Mouse (Mus musculus) cortical plate, adult 2 months (tissue): ENCODE measurements around the gene Asf1b. TPM values are rescaled to one million over a fixed set of nuclear protein-coding genes. Genes with fewer than 3 reads are reported as not detected.
A peak's percentile ranks its signal among the peaks of the same experiment; 100 is the strongest.

Experiments used
- H3K27ac ChIP-seq: fragments of 200-500 bp; 2 replicates; pipeline ENCODE4 v1.5.1; 2012; ENCODE audit warnings: low read length, control low read depth, inconsistent platforms; ENCODE audit not compliant: insufficient read depth
- H3K4me1 ChIP-seq: fragments of 200-500 bp; 2 replicates; pipeline ENCODE4 v1.6.1; 2011; ENCODE audit warnings: low read length; ENCODE audit not compliant: control insufficient read depth, insufficient read depth
- H3K4me3 ChIP-seq: fragments of 200-500 bp; 2 replicates; pipeline ENCODE4 v1.5.1; 2011; ENCODE audit warnings: mild to moderate bottlenecking, low read length, control low read depth; ENCODE audit not compliant: insufficient read depth
- CTCF ChIP-seq: fragments of 200-500 bp; IDR thresholded peaks from 2 replicates; pipeline ENCODE4 v1.5.1; 2011; ENCODE audit warnings: mild to moderate bottlenecking, control low read depth, low read length; ENCODE audit not compliant: insufficient read depth; ENCODE audit errors: extremely low read depth
- POLR2A ChIP-seq: fragments of 200-500 bp; IDR thresholded peaks from 2 replicates; pipeline ENCODE4 v1.6.1; 2011; ENCODE audit warnings: mild to moderate bottlenecking, low read length, control low read depth; ENCODE audit not compliant: insufficient read depth; ENCODE audit errors: extremely low read depth
- polyA plus RNA-seq: library from polyadenylated mRNA; depleted of rRNA; stranded (reverse); fragments of >200 nt; gene quantifications from 2 replicates; pipeline ENCODE4 v1.2.3, GENCODE M21; 2012

Asf1b gene
- polyA plus RNA-seq, 1 experiment = 1.4 TPM

DNA sequence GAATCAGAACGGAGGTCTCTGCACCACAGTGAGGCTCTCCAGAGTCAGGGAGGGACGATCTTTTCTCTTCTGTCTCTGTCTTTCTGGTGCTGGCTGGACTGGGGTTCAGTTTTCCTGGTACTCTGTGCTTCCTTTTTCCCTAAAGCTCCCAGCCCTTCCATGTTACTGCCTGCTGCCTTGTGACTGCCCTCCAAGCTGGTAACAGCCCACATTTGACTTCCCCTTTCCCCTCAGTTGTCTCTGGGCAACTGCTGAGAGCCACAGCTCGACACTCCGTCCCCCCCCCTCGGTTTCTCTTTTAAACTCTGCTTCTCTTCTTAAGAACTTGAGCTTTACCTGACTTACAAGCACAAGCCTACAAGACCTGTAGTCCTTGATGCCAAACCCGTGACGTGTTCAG, 33.9 kb downstream of the Asf1b start:
- no peaks in the 10 kb centered on the region for H3K4me1 ChIP-seq
- TF ChIP-seq POLR2A (no peak), CTCF (no peak)
- no peak overlapping the region for H3K27ac ChIP-seq
- H3K4me3 ChIP-seq = no peak overlapping the region

DNA sequence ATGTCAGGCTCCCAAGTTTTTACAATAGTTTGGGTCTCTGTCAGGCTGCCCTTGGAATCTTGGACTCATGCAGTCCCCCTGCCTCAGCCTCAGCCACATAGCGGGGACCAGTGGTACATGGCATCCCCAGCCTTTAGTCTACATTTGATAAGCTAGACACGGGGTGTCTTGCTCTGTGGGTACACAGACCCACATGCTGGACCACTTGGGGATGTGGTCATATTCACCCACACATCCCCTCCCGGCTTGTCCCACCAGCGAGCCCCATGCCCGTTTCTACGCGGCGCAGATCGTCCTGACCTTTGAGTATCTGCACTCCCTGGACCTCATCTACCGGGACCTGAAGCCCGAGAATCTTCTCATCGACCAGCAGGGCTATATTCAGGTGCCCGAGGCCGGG, 34.9 kb downstream of the Asf1b start:
- H3K4me3 ChIP-seq = no peak overlapping the region
- no peak overlapping the region for H3K27ac ChIP-seq
- H3K4me1 ChIP-seq = no peaks in the 10 kb centered on the region
- TF ChIP-seq POLR2A = no peak
- TF ChIP-seq CTCF = no peak

- TF ChIP-seq POLR2A (no peak), CTCF (no peak)
- no peak overlapping the region for H3K4me3 ChIP-seq
- H3K4me1 ChIP-seq = no peaks in the 10 kb centered on the region
- no peak overlapping the region for H3K27ac ChIP-seq
These were observed 37.2 kb downstream of the Asf1b start for GRCm38 (mm10) chr8:83992488-83992887.

DNA sequence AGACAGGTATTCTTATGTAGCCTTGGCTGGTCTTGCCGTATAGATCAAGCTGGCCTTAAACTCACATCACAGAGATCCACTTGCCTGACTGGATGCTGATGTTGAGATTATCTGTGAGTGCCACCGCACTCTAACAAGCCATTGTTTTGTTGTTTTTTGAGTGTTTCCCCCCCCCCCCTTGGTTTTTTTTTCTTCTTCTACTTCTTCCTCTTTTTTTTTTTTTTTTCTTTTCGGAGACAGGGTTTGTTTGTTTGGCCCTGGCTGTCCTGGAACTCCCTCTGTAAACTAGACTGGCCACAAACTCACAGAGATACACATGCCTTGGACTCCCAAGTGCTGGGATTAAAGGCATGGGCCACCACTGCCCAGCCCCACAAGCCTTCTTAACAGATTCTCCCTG, 38.7 kb downstream of the Asf1b start:
- TF ChIP-seq CTCF (no peak), POLR2A (no peak)
- Histone ChIP-seq H3K4me3 (no peak overlapping the region), H3K27ac (no peak overlapping the region)

DNA sequence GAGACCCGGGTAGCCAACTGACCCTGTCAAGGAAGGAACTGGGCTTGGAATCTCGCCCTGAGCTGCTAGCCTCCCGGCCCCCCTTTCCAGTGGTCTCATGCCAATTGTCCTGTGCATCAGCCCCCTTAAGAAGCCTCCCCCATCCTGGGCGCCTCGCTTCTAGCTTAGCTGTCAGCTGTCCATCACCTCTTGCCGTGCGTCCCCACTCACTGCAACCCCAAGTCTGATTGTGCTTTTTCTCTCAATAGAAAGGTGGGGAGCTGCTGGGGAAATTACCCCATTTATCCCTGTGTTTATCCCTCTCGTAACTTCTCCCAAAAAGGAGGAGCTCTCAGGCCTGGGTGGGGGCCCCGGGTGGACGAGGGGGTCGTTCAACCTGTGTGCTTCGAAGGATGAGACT, 40.7 kb downstream of the Asf1b start:
- no peak overlapping the region for H3K27ac ChIP-seq
- no peak overlapping the region for H3K4me3 ChIP-seq

More for the DNA sequence above, 38.7 kb downstream of the Asf1b start:
- no peaks in the 10 kb centered on the region for H3K4me1 ChIP-seq

GRCm38 (mm10) chr8:83996567-83997505, 41.5 kb downstream of the Asf1b start:
- Histone ChIP-seq H3K4me3 (peak overlapping the region; percentile 57), H3K27ac (peak overlapping the region; percentile 90), H3K4me1 (no peaks in the 10 kb centered on the region)
- TF ChIP-seq POLR2A = 0 out of 2 replicates have a peak, but pooled peaks have one; percentile 62
- TF ChIP-seq CTCF = no peak

More for the DNA sequence above, 40.7 kb downstream of the Asf1b start:
- no peak for TF ChIP-seq CTCF
- no peak for TF ChIP-seq POLR2A
- no peaks in the 10 kb centered on the region for H3K4me1 ChIP-seq

DNA sequence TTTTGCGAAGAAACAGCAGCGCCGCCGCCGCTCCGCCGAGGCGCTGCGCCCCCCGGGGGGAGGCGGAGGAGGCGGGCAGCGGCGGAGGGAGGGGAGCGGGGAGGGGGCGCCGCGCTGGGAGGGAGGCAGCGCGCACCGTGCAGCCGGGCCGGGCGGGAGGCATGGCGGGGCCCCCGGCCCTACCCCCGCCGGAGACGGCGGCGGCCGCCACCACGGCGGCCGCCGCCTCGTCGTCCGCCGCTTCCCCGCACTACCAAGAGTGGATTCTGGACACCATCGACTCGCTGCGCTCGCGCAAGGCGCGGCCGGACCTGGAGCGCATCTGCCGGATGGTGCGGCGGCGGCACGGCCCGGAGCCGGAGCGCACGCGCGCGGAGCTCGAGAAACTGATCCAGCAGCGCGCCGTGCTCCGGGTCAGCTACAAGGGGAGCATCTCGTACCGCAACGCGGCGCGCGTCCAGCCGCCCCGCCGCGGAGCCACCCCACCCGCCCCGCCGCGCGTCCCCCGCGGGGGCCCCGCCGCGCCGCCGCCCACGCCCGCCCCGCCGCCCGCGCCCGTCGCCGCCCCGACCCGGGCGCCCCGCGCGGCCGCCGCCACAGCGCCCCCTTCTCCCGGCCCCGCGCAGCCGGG, 42.3 kb downstream of the Asf1b start, which contains the start of gene Samd1:
Gene Samd1 (plus strand): TSS at position 162 of the 631 bp plus-strand sequence.
- H3K4me1 ChIP-seq = no peaks in the 10 kb centered on the region

DNA sequence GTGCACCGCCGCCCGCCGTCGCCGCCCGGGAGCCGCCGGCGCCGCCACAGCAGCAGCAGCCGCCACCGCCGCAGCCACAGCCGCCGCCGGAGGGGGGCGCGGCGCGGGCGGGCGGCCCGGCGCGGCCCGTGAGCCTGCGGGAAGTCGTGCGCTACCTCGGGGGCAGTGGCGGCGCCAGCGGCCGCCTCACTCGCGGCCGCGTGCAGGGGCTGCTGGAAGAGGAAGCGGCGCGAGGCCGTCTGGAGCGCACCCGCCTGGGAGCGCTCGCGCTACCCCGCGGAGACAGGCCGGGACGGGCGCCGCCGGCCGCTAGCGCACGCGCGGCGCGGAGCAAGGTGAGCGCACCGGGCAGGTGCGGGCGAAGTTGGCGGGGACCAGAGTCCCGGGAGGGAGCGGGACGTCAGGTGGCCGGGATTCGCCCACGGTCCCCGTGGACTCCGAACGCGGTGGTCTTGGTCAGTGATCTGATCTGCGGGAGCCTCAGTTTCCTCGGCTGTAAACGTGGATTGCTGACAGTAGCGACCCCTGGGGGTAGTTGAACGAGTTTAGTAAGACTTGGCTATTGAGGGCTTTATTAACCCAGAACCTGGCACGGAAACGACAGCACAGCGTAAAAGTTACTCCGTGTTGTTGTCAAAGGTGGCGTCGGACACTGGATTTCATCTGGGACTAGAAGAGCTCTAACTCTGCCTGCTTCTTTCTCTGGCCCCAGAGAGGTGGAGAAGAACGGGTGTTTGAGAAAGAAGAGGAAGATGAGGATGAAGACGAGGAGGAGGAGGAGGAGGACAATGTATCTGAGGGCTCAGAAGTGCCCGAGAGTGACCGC, 43.1 kb downstream of the Asf1b start:
- H3K27ac ChIP-seq = peak overlapping the region; percentile 68; the same call in 1 of the 2 replicates
- no peak for TF ChIP-seq POLR2A
- peak; percentile 26; the same call in 1 of the 2 replicates for TF ChIP-seq CTCF
- peaks cover 1% of the 10 kb centered on the region; the same call in 1 of the 2 replicates for H3K4me1 ChIP-seq
- peak overlapping the region; percentile 42 for H3K4me3 ChIP-seq

More for the DNA sequence above, 42.3 kb downstream of the Asf1b start, which contains the start of gene Samd1:
- H3K27ac ChIP-seq = peak within 1 kb of the TSS; percentile 90
- TF ChIP-seq POLR2A (no peak), CTCF (no peak)
- H3K4me3 ChIP-seq = peak within 1 kb of the TSS; percentile 57
